Mouse (Mus musculus) hindbrain, embryonic 15.5 days (tissue): ENCODE results near the gene Acbd4. TPM values are rescaled to one million over a fixed set of nuclear protein-coding genes. Genes with fewer than 3 reads are reported as not detected.
A peak's percentile ranks its signal among the peaks of the same experiment; 100 is the strongest.

ENCODE experiments used
- ATAC-seq: fragments of 200-750 bp; cut with Nextera tagmentation; 2 replicates; pipeline ENCODE4 v1.8.0; 2017; ENCODE audit warnings: low read depth, moderate number of reproducible peaks, moderate TSS enrichment; ENCODE audit not compliant: low FRiP score
- H3K27ac ChIP-seq: fragments of 300-500 bp; sonication (generic); replicated peaks from 2 replicates; pipeline ENCODE4 v1.5.1; 2015; ENCODE audit warnings: mild to moderate bottlenecking, inconsistent platforms
- H3K27me3 ChIP-seq: fragments of 300-500 bp; sonication (generic); 2 replicates; pipeline ENCODE4 v1.6.1; 2015; ENCODE audit warnings: control low read depth, inconsistent platforms
- H3K36me3 ChIP-seq: fragments of 300-500 bp; sonication (generic); 2 replicates; pipeline ENCODE4 v1.6.1; 2015; ENCODE audit warnings: control low read depth, inconsistent platforms
- H3K4me1 ChIP-seq: fragments of 300-500 bp; sonication (generic); replicated peaks from 2 replicates; pipeline ENCODE4 v1.6.1; 2015; ENCODE audit warnings: control low read depth, inconsistent platforms
- H3K4me2 ChIP-seq: fragments of 300-500 bp; sonication (generic); 2 replicates; pipeline ENCODE4 v1.6.1; 2015; ENCODE audit warnings: moderate library complexity, mild to moderate bottlenecking, inconsistent platforms
- H3K4me3 ChIP-seq: fragments of 300-500 bp; sonication (generic); 2 replicates; pipeline ENCODE4 v1.5.1; 2015; ENCODE audit warnings: mild to moderate bottlenecking, inconsistent platforms
- H3K9ac ChIP-seq: fragments of 300-500 bp; sonication (generic); 2 replicates; pipeline ENCODE4 v1.6.1; 2015; ENCODE audit warnings: inconsistent platforms
- H3K9me3 ChIP-seq: fragments of 300-500 bp; sonication (generic); 2 replicates; pipeline ENCODE4 v1.6.1; 2016; ENCODE audit warnings: control low read depth, inconsistent platforms
- WGBS: fragments of 180-500 bp; shearing (Covaris S2); methylation state at CpG from one replicate; pipeline ENCODE4 v1.1.7; 2015; 5-methylcytosine and 5-hydroxymethylcytosine counted together
- polyA plus RNA-seq: library from polyadenylated mRNA; unstranded; fragments of >200 nt; fragmentation: Nextera tagmentation; extraction: Ambion mirVana; gene quantifications from 2 replicates; pipeline ENCODE4 v1.2.1, GENCODE M21; 2015

The Acbd4 gene
- polyA plus RNA-seq, 1 experiment from 2014 or later = 11.1 TPM

- Histone ChIP-seq H3K4me3 (no peak overlapping the region), H3K9me3 (no peaks in the 10 kb centered on the region), H3K27ac (no peak overlapping the region), H3K36me3 (no peaks in the 10 kb centered on the region), H3K27me3 (peaks cover 15% of the 10 kb centered on the region), H3K4me2 (no peak overlapping the region), H3K9ac (no peak overlapping the region), H3K4me1 (0 out of 2 replicates have a peak, but pooled peaks cover 4% of the 10 kb centered on the region)
- no peak for ATAC-seq
- WGBS = 56% methylated on average over 9 of the region's 9 CpGs
Measured at GRCm38 (mm10) chr11:103095107-103095670, 6.3 kb upstream of the Acbd4 start.

GRCm38 (mm10) chr11:103095801-103096200 is 5.7 kb upstream of the Acbd4 start:
- H3K36me3 ChIP-seq = no peaks in the 10 kb centered on the region
- H3K27ac ChIP-seq = no peak overlapping the region
- 89% methylated on average over 6 of the region's 6 CpGs for WGBS
- no peak overlapping the region for H3K4me2 ChIP-seq
- no peaks in the 10 kb centered on the region for H3K9me3 ChIP-seq
- ATAC-seq = no peak
- H3K27me3 ChIP-seq = peaks cover 21% of the 10 kb centered on the region
- no peak overlapping the region for H3K4me3 ChIP-seq
- H3K4me1 ChIP-seq = peaks cover 4% of the 10 kb centered on the region; the same call in 1 of the 2 replicates
- H3K9ac ChIP-seq = no peak overlapping the region

GRCm38 (mm10) chr11:103096979-103097894 is 4.2 kb upstream of the Acbd4 start:
- WGBS = 35% methylated on average over 22 of the region's 22 CpGs
- Histone ChIP-seq H3K27me3 (peaks cover 28% of the 10 kb centered on the region), H3K4me1 (peaks cover 18% of the 10 kb centered on the region), H3K36me3 (no peaks in the 10 kb centered on the region), H3K9ac (no peak overlapping the region), H3K9me3 (no peaks in the 10 kb centered on the region), H3K27ac (no peak overlapping the region), H3K4me2 (0 out of 2 replicates have a peak overlapping the region, but pooled peaks have one; percentile 13), H3K4me3 (no peak overlapping the region)
- ATAC-seq = no peak

GRCm38 (mm10) chr11:103098531-103099190 is 2.8 kb upstream of the Acbd4 start:
- Histone ChIP-seq H3K36me3 (no peaks in the 10 kb centered on the region), H3K4me3 (no peak overlapping the region), H3K4me1 (peaks cover 30% of the 10 kb centered on the region), H3K9ac (no peak overlapping the region), H3K9me3 (no peaks in the 10 kb centered on the region), H3K4me2 (no peak overlapping the region), H3K27ac (no peak overlapping the region), H3K27me3 (peaks cover 28% of the 10 kb centered on the region)
- no peak for ATAC-seq
- WGBS = 62% methylated on average over 11 of the region's 11 CpGs

GRCm38 (mm10) chr11:103099352-103099940 is 2.0 kb upstream of the Acbd4 start:
- no peak for ATAC-seq
- Histone ChIP-seq H3K27me3 (peaks cover 28% of the 10 kb centered on the region), H3K4me3 (no peak overlapping the region), H3K4me1 (peaks cover 30% of the 10 kb centered on the region), H3K9me3 (no peaks in the 10 kb centered on the region), H3K36me3 (no peaks in the 10 kb centered on the region), H3K9ac (no peak overlapping the region), H3K27ac (no peak overlapping the region), H3K4me2 (no peak overlapping the region)
- 57% methylated on average over 12 of the region's 12 CpGs for WGBS

- 76% methylated on average over 8 of the region's 8 CpGs for WGBS
- Histone ChIP-seq H3K4me1 (peaks cover 30% of the 10 kb centered on the region), H3K36me3 (no peaks in the 10 kb centered on the region), H3K4me2 (no peak overlapping the region), H3K9ac (no peak overlapping the region), H3K4me3 (no peak overlapping the region; the same call in 1 of the 2 replicates), H3K9me3 (no peaks in the 10 kb centered on the region), H3K27ac (no peak overlapping the region), H3K27me3 (peaks cover 28% of the 10 kb centered on the region)
- ATAC-seq = no peak
Measured at GRCm38 (mm10) chr11:103100361-103100760, 1.1 kb upstream of the Acbd4 start.

- no peaks in the 10 kb centered on the region for H3K36me3 ChIP-seq
- H3K27me3 ChIP-seq = peaks cover 28% of the 10 kb centered on the region
- H3K4me1 ChIP-seq = peaks cover 30% of the 10 kb centered on the region
- peak overlapping the region; percentile 55 for H3K4me3 ChIP-seq
- H3K9ac ChIP-seq = peak overlapping the region; percentile 44
- 0 out of 2 replicates have a peak, but pooled peaks have one; percentile 31 for ATAC-seq
- H3K27ac ChIP-seq = 0 out of 2 replicates have a peak overlapping the region, but pooled peaks have one; percentile 4
- H3K4me2 ChIP-seq = peak overlapping the region; percentile 89
- H3K9me3 ChIP-seq = no peaks in the 10 kb centered on the region
- WGBS = 2% methylated on average over 30 of the region's 30 CpGs
Measured at GRCm38 (mm10) chr11:103101866-103102501, 502 bp downstream of the Acbd4 start.

GRCm38 (mm10) chr11:103102725-103103349 is 1.4 kb downstream of the Acbd4 start:
- ATAC-seq = peak; percentile 86
- Histone ChIP-seq H3K27ac (no peak overlapping the region), H3K9ac (peak overlapping the region; percentile 44), H3K36me3 (no peaks in the 10 kb centered on the region), H3K9me3 (no peaks in the 10 kb centered on the region), H3K4me1 (peaks cover 26% of the 10 kb centered on the region), H3K4me2 (peak overlapping the region; percentile 89), H3K4me3 (peak overlapping the region; percentile 55), H3K27me3 (peaks cover 28% of the 10 kb centered on the region)
- WGBS = 2% methylated on average over 35 of the region's 35 CpGs

GRCm38 (mm10) chr11:103103621-103104020 is 2.1 kb downstream of the Acbd4 start:
- H3K27me3 ChIP-seq = peaks cover 24% of the 10 kb centered on the region
- no peaks in the 10 kb centered on the region for H3K9me3 ChIP-seq
- H3K9ac ChIP-seq = no peak overlapping the region
- H3K36me3 ChIP-seq = no peaks in the 10 kb centered on the region
- H3K4me1 ChIP-seq = peaks cover 26% of the 10 kb centered on the region
- H3K4me3 ChIP-seq = no peak overlapping the region
- no peak for ATAC-seq
- peak overlapping the region; percentile 89 for H3K4me2 ChIP-seq
- 57% methylated on average over 8 of the region's 8 CpGs for WGBS
- no peak overlapping the region for H3K27ac ChIP-seq

GRCm38 (mm10) chr11:103104469-103104868 is 3.0 kb downstream of the Acbd4 start:
- H3K27me3 ChIP-seq = peaks cover 17% of the 10 kb centered on the region
- H3K9ac ChIP-seq = no peak overlapping the region
- H3K36me3 ChIP-seq = no peaks in the 10 kb centered on the region
- no peak overlapping the region for H3K4me3 ChIP-seq
- no peaks in the 10 kb centered on the region for H3K9me3 ChIP-seq
- no peak for ATAC-seq
- 86% methylated on average over 7 of the region's 7 CpGs for WGBS
- no peak overlapping the region for H3K27ac ChIP-seq
- H3K4me2 ChIP-seq = no peak overlapping the region
- H3K4me1 ChIP-seq = peaks cover 26% of the 10 kb centered on the region

GRCm38 (mm10) chr11:103105180-103105725 is 3.8 kb downstream of the Acbd4 start:
- no peaks in the 10 kb centered on the region for H3K36me3 ChIP-seq
- no peak overlapping the region for H3K4me3 ChIP-seq
- H3K27me3 ChIP-seq = peaks cover 12% of the 10 kb centered on the region
- H3K9me3 ChIP-seq = no peaks in the 10 kb centered on the region
- H3K9ac ChIP-seq = no peak overlapping the region
- no peak for ATAC-seq
- H3K27ac ChIP-seq = no peak overlapping the region
- 63% methylated on average over 14 of the region's 14 CpGs for WGBS
- H3K4me1 ChIP-seq = peaks cover 26% of the 10 kb centered on the region
- H3K4me2 ChIP-seq = no peak overlapping the region
